Mouse (Mus musculus) ovary, postnatal 36 days (tissue): ENCODE results near the gene Cdh11.

Source experiments
- DNase-seq: peaks from one replicate; pipeline ENCODE4 v3.0.0; 2022; ENCODE audit warnings: low spot score, mixed read lengths

Cdh11 gene

DNA sequence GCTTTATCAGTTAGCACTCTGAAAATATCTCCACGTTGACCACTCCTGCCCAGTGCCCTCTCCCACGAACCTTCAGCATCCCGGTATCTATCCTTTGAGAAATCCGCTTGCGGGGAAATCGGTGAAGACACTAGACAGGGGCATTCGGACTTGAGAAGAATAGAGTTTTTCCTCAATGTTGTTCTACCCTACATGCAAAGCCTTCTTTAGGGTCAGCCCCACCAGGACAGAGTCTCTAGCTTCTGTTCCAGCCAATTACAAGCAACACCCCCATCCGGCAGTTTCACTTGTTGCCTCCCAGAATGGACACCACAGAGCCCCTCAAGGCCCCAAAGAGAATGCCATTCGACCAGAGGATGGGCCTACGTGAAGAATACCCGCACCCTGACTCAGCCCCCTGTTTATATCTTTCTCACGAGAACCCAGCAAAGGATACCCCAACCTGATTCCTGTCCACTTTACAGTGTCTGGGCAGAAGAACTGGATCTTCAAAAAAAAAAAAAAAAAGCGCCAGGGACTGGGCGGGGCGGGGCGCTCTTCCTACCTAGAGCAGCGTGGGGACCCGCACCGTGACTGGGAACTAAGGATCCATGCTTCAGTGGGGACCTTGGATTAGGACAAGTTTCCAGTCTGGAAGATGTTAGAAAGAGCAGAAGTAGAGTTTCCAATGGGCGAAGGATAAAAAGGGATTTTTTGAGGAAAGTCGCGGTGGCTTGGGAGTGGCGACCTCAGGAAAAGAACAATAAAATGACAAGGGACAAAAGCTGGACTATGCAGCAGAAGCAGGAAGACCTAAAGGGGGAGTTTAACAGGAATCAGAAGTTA is at the start of gene Cdh11:
TSS of gene Cdh11 (minus strand) at position 51 of the 825 bp plus-strand sequence.
- DNase-seq: no peak

DNA sequence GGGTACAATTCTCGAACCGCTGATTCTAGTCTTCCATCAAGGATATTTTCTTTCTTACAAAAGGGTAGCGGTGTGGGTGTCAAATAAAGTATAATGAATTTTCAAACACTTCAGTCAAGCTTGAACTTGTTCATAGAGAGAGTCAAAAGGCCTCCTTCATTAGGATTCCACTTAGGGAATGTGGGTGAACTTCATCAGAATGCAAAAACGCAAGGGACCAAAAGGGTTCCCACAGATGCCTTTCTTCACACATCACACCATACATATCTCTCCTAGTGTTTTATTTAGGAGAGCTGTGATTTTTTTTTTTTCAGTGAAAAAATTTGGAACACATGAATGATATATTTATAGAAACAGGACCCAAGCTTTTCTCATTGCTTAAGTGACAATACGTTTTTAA is 28.5 kb upstream of the Cdh11 start:
- DNase-seq: no peak

DNA sequence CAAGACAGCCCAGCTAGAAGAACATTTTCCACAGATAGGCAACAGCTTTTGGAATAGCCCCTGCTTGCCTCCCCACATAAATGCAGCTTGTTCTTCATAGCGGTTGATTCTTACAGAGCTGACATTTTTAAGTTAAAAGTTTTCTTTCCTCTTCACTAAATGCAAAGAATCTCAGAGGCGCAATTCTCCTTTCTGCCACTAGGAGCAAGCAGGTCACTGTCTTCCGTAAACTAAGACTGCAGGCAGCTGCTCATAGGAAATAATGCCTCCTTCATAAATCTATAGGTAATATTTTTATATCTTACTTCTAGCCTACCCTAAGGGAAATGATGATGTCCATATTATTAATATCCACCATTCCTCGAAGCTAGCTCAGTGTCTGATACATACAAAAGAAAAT is 4.9 kb upstream of the Cdh11 start:
- no peak for DNase-seq

DNA sequence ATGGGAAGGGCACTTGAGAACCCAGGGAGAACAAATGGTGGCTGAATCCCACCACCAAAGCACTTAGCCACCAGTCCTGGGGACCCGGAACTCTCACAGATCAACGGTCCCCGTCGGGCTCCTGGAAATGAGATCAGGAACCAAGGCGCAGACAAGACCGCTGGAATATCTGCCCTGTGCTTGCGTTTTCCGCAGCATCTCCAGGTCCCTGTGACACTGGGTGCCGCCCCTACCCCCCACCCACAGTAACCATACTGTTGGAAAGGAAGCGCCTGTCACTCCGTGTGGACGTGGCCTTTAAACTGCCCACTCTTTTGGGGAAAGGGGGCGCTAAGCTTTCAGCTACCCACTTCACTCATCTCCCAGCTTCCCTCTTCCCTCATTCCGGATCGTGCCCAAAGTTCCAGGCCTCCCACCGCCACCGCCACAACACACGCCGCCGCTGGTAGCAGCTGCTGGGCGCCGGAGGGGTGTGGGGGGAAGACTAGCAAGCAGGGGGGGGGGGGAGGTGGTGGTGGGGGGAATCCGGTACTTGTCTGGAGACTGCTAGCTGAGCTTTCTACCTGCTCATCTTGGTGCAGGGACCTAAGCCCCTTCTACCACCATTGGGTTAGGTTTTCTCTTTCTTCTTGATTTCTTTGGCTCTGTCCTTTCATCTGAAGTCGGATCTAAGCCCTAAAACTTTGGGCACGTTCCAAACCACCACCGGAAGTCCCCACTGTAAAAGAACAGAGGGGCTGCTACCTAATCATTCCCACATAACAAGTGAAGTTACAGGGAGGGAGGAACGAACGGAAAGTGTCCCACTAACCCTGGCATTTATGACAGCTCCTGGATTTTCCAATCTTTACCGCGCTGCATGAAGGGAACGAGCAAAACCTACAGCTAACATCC is 1.3 kb upstream of the Cdh11 start:
- no peak for DNase-seq

DNA sequence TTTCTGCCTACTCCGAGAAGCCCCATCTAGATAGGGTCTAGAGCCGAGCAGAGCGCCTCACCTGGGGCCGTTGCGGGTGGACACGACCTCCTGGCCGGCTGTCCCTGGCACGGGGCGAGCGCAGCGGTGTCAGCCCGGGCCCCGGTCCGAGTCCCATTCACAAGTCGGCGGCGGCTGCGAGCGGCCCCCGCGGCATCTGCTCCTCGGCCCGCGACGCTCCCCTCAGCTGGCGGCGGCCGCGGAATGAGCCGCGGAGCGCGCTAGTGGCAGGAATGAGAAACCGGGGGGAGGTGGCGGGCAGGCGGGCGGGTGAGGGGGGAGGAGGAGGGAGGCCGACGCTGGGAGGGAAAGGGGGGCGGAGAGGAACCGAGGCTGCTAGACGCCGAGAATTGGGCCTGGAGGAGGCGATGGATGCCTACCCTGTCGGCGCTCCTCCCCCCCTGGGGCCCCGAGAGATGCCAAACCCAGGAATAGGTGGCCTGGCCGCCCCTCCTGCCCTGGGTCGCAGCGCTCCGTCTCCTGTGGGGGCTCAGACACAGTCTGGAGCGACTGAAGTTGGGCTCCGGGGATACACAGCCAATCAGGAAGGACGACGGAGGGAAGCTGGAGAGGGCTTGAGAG is 497 bp downstream of the Cdh11 start:
- DNase-seq: peak; percentile 62

DNA sequence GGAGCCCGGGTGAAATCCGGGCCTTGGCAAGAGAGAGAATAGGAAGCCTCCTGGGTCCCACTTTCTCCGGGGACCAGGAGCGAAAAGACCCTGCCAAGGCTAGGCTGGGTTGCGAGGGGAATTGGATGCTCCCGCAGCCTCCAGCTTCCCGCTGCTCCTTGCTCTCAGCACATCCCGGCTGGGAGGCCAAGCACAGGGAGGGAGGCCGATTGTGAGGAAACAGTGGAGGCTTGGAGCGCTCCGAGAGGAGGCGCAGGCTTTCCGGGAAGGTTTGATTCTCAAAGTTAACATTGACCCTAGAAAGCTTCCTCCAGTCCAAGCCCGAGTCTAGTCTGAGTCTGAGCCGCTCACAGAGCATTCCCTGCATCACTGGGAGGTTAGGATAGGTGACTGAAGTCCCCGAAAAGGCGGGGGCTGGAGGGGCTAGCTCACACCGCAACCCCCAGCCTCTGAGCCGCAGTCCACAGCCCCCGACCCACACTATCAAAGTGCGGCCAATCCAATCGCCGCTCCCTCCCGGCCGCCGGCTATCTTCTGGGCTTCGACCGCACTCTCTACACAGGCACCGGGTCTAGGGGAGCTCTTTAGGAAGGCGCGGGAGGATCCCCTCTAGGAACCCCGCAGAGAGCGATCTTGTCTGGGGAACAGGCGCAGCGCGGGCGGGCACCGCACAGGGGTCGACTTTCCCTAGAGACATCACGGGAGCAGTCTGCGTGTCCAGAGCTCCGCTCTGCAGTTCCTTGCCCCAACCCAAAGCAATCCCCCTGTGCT is 1.4 kb downstream of the Cdh11 start:
- DNase-seq: peak; percentile 38

DNA sequence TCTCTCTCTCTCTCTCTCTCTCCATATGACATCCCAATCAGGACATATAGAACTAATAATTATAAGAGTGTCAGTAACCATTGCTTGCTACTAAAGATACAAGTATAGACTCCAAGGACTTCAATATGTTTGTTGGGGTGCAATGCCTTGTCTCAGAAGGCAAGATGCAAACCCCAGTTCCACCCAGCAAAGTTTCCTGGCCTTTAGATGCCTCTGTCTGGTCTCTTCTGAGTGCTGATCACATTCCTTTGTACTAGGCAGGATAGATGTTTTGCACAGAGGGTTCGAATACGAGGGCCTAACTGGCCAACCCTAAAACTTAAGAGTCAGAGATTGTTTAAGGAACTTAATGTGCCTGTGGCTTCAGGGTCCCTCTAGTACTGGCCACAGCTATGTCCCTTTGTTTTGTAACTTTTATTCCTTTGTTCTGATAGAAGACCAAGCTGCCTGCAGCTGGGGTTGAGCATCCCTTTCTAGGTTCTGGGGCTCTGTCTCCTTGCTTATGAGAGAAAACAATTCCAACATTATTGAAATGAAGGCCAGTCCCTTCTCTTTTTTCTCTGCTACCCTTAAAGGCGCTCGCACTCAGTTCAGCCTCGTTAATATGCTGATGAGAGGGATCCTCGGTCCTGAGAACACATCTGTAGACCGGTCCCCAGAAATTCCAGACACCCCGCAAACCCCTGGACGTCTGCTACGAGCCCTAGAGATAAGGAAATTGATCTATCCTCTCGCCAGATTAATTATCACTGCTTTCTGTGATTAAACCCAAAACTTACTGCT is 2.5 kb downstream of the Cdh11 start:
- DNase-seq: no peak

DNA sequence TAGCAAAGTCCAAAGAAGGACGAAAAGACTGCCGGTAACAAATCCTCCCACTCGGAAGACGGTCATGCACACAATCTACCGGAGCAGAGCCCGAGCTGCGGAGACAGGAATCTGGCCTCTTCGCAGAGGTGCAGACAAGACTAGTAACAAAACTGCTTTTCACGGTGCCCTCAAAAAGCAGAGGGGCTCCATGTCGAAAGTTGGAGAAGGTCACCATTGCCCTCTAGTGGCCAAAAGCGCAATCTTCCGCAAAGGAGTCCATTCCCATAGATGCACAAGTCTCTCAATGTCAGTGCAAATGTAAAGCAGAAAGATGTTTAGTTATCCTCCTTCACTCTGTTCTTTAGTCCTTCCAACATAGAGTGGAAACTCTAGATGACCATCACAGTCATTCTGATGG is 4.5 kb downstream of the Cdh11 start:
- DNase-seq: peak; percentile 61

DNA sequence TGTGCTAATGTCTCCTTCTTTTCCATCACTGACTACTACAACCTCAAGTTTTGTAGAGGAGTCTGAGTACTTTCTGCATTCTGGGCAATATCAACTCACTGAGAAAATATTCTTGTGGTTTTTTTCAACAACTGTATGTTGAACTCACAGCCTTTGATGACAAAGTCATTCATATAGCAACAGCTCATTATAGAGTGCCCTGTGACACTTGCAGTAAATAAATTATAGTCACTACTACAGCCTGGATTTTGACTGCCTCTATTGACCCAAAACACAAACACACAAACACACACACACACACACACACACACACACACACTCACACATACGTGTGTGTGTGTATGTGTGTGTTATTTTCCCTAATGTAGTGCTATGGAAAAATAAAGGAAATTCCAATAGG is 10.8 kb downstream of the Cdh11 start:
- no peak for DNase-seq

DNA sequence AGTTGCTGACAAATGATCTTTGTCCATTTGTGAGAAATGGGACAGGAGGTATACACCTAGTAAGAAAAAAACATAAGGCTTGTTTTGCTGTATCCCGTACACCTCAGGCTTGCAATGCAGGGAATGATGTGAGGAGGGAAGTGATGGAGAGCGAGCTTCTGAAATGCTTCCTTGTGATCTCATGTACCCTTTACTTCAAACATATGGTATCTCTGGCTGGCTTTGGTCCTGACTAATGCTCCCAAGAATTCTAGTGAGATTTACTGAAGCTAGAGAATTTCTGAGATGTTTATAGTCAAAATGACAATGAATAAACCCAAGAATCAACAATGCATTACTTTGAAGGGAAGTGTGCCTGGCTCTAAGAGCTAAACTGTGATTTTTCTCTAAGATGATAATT is 14.0 kb downstream of the Cdh11 start:
- DNase-seq: no peak

DNA sequence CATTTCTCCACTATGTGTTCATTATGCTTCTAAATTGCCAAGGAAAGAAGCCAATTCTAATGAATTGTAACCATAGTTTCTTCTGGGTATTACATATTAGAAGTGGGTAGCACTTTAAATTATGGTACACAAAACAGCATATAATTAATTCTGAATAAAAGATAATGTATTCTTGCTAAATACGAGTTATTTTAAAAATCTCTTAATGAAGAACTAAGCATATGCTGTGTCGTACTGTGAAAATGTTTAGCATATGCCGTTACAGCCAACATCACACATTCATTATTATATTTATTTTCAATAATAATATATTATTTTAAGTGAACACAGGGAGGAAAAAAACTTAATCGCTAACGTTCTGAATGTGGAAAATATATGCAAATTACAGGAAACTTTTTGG is 31.6 kb downstream of the Cdh11 start:
- no peak for DNase-seq

DNA sequence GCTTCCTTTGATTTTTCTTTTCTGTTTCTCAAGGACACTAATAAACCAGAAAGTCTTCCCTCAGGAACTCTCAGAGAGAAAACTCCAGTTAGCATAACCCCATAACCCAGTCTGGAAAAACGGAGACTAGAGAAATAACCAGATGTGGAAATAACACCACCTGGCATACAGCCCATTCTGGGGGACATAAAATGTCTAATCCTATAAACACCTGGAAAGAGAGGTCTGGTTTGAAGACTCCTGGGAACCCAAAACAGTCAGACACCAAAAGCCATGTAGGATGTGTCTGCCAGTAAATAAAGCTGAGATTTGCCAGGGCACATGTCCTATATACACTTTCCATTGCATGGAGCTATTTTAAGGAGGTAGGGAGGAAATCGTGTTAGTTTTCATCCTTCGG is 42.5 kb downstream of the Cdh11 start:
- DNase-seq: no peak

DNA sequence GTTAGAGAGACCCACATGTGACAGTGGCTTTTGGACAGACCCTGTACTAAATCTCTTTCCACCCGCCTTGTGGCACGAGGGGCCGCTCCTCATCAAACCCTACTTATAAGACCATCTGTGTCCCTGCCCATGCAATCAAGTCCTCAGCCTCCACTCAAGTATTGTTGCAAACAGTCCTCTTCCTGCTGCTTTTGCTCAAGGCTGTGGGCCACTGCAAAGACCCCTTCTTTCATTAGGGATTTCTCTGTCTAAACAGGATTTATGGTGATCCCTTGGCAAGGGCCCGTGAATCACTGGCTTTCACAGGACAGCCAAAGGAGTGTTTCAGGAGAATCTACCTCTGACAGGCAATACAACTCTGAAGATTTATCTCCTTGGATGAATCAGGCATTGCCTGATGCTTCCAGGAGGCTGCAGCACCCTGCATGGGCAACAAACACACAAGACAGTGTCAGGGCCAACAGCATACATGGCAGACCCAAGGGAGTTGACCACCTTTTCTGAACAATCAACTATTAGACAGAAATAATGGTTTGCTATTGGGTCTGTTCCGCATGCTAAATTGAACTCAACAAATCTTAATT is 43.3 kb downstream of the Cdh11 start:
- DNase-seq: no peak

DNA sequence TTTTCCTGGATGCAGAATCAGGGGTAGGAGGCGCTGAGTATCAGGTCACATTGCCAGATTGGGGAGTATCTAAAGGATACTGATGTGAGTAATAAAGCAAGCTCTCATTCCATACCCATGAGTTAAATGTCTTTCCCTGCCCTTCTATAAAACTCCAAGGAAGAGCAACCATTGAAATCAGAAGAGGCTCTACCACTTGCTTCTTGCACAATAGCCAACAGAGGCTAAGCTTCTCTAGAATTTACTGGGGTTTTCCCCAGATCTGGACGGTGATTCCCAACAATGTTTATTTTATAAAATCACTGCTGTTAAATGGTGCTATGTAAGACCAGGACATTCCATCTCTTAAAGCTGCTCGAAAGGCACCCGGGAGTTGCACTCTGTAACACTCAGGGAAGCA is 44.5 kb downstream of the Cdh11 start:
- DNase-seq: no peak

DNA sequence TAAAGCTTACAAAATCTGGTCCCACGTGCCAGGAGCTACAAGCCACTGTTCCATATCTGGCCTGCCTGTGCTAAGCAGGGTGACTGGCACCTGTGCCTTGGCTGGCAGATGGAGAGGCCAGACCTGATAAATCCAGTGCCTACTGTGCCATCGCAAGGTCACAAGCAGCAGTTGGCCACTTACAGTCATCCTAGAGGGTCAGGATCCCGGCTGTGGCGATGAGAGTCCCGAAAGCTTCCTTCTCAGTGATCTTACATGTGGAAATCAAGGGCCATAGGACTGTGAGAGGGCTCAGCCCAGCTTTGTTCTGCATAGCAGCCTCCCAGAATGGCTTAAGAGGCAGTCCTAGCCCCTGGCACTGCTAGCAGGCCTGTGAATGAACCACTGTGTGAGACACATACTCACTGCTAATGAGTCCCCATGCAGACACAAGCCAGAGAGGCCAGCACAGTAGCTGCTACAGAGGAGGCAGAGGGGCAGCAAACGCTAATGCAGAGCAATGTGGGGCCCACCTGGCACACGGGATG is 46.4 kb downstream of the Cdh11 start:
- no peak for DNase-seq

DNA sequence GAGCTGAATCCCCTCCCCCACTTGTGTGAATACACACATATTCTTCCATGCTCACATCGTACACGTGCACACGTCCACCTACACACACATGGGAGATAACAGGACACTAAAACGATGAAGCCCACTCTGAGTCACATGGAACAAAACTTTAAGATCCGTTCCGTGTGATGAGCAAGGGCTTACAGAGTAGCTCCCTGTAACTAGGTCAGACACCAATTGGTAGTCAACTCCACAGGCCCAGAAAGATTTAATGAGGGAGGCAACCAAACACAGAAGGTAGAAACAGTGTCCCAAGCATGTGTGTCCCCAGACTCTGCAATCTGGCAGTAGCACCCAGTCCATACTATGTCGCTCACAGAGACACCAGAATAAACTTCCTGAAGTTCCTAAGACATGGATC is 47.0 kb downstream of the Cdh11 start:
- no peak for DNase-seq

DNA sequence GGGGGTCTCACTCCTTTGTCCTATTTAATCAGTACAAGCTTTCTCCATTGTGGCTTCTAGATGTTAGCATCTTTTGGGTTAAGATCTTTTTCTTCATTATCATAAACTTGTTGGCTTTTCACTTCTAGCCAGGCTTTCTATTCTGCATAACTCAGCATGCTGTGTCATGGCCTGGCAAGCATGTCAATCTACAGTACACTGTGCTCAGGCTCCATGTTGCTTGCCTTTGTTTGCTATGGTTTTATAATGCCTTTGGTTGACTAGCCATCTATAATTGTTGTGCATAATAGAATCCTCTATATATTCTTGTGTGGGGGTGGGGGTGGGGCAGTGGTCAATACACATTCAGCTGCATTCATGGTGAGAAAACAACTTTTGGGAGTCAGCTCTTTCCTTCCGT is 51.0 kb downstream of the Cdh11 start:
- no peak for DNase-seq

DNA sequence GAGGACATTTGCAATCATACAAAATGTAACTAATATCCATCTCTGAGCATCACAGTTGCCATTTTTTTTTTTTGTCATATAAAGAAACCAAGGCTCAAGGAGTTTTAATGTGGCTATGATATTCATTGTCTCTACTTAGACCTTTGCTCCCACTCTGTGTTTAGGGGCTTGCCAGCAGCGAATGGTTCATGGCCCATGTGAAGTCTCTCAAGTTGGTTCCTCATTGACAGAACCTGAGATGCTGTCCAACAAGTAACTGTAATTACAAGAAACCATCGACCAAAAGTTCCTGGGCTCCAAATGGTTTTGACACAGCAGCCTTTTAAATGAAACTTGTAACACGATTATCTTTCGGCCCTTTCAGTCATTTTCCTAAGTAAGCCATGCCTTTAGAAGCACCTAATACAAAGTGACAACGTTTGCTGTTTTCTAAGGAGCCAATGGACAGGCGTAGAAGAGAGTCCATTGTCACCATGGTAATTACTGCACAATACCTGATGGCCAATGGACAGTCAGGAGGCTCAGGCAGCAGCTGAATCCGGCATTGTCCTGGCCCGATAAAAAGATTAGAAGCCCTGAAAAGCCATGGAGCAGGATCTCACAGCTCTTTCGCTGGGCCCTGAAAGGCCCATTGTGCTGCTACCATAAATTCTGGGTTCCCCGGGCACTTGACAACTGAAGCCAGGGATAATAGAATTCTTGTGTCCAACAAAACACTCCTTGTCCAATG is 59.1 kb downstream of the Cdh11 start:
- DNase-seq: no peak

DNA sequence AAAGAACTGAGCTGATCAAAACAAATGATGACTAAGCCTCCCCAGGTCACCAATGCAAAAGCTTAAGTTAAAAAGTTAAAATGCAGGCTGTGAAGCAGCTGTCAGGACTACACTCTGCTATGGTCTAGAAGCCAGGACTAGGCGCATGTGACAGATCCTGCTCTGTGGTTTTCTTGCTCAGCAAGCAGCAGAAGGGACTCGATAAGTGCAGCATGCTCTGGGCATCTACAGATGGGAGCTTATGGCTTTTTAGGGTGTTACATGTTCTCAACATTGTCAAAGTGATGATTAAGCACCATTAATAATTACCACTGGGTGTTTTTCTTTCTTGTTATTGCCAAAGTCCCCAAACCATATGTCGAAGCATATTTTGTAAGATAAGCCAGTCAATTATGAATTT is 59.9 kb downstream of the Cdh11 start:
- DNase-seq: no peak

DNA sequence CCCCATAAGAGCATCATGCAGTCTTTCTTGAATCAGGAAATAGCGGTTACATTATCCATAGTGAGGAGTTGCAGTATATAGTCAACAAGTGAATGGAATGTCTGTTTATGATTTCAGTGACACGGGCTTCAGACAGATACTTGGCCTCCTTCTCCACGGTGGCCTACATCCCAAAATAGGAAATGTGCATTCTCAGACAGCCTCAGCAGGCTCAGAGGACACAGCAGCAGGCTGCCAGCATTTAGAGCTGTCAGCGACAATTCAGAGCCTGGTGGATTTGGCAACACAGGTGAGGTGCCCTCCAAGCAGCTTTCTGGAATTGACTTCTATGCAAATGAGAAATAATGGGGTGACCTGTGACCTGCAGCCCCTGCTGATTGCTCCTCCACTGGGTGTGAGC is 69.5 kb downstream of the Cdh11 start:
- no peak for DNase-seq
